Mouse (Mus musculus) CH12.LX (cell line): ENCODE results near the gene Ankrd61. TPM values are rescaled to one million over a fixed set of nuclear protein-coding genes. Genes with fewer than 3 reads are reported as not detected.

Experiments
- DNase-seq: peaks from one replicate; pipeline ENCODE4 v3.0.0-alpha.2; 2013; ENCODE audit errors: extremely low read depth
- H3K27ac ChIP-seq: 2 replicates; pipeline ENCODE4 v1.5.1; 2012; ENCODE audit warnings: low read depth, mild to moderate bottlenecking, control low read depth, moderate library complexity; ENCODE audit not compliant: insufficient read depth
- H3K27me3 ChIP-seq: replicated peaks from 2 replicates; pipeline ENCODE3; 2012; ENCODE audit warnings: inconsistent platforms
- H3K36me3 ChIP-seq, 2 experiments: replicated peaks in 1 of 2; 2 replicates each; pipeline versions ENCODE3 to v1.6.1; 2012; ENCODE audit warnings: inconsistent platforms in 1 of 2, low read length in 1 of 2, mild to moderate bottlenecking in 1 of 2, mixed read lengths in 1 of 2, moderate library complexity in 1 of 2; ENCODE audit not compliant: control insufficient read depth in 1 of 2, insufficient read depth in 1 of 2
- H3K4me1 ChIP-seq, 2 experiments: 2 replicates each; pipeline ENCODE4 v1.6.1; 2012; ENCODE audit warnings: inconsistent platforms in 1 of 2, moderate library complexity in 1 of 2; ENCODE audit not compliant: insufficient read depth in 2 of 2, control insufficient read depth in 1 of 2
- H3K4me2 ChIP-seq: 2 replicates; pipeline ENCODE4 v1.6.1; 2012; ENCODE audit warnings: low read depth, mild to moderate bottlenecking, control low read depth; ENCODE audit not compliant: poor library complexity, insufficient read depth, severe bottlenecking
- H3K4me3 ChIP-seq, 3 experiments: fragments of 150-350 bp in 1 of 3; sonication (generic) in 1 of 3; replicated peaks in 1 of 3; 2 replicates each; pipeline versions ENCODE3 to v1.5.1; 2011 to 2012; ENCODE audit warnings: low read depth in 2 of 3, low read length in 2 of 3, mild to moderate bottlenecking in 2 of 3, moderate library complexity in 2 of 3, control low read depth in 1 of 3, improper control_type of control experiment in 1 of 3, inconsistent platforms in 1 of 3, mixed read lengths in 1 of 3; ENCODE audit not compliant: poor library complexity in 1 of 3
- H3K79me2 ChIP-seq: replicated peaks from 2 replicates; pipeline ENCODE4 v1.6.1; 2012; ENCODE audit warnings: mild to moderate bottlenecking, moderate library complexity; ENCODE audit not compliant: control insufficient read depth, poor library complexity, insufficient read depth, severe bottlenecking; ENCODE audit errors: extremely low read depth
- H3K9ac ChIP-seq: 2 replicates; pipeline ENCODE4 v1.6.1; 2012; ENCODE audit warnings: low read depth, mild to moderate bottlenecking, control low read depth, moderate library complexity; ENCODE audit not compliant: insufficient read depth
- H3K9me3 ChIP-seq: replicated peaks from 2 replicates; pipeline ENCODE3; 2012; ENCODE audit warnings: low read length, inconsistent platforms, mixed read lengths
- CHD1 ChIP-seq: IDR thresholded peaks from 2 replicates; pipeline ENCODE4 v1.6.1; 2012; ENCODE audit warnings: low read depth, low read length, improper control_type of control experiment, inconsistent platforms
- CHD2 ChIP-seq: IDR thresholded peaks from 2 replicates; pipeline ENCODE4 v1.6.1; 2011; ENCODE audit warnings: low read length, improper control_type of control experiment
- CTCF ChIP-seq, 2 experiments: IDR thresholded peaks in 1 of 2; conservative IDR thresholded peaks in 1 of 2; 2 replicates each; pipeline ENCODE4 v1.5.1; 2011 to 2012; ENCODE audit warnings: low read depth in 2 of 2, low read length in 2 of 2, improper control_type of control experiment in 1 of 2, inconsistent platforms in 1 of 2, mild to moderate bottlenecking in 1 of 2, moderate library complexity in 1 of 2
- ELF1 ChIP-seq: IDR thresholded peaks from 2 replicates; pipeline ENCODE4 v1.6.1; 2014; ENCODE audit warnings: low read depth, mild to moderate bottlenecking, inconsistent platforms, low read length, improper control_type of control experiment
- EP300 ChIP-seq: IDR thresholded peaks from 2 replicates; pipeline ENCODE4 v1.6.1; 2011; ENCODE audit warnings: low read length, improper control_type of control experiment
- HCFC1 ChIP-seq: IDR thresholded peaks from 2 replicates; pipeline ENCODE4 v1.6.1; 2012; ENCODE audit warnings: low read depth, mild to moderate bottlenecking, inconsistent platforms, low read length, improper control_type of control experiment
- IRF4 ChIP-seq: IDR thresholded peaks from 2 replicates; pipeline ENCODE4 v1.6.1; 2014; ENCODE audit warnings: low read depth, mild to moderate bottlenecking, inconsistent platforms, low read length, improper control_type of control experiment
- JUN ChIP-seq: IDR thresholded peaks from 2 replicates; pipeline ENCODE4 v1.6.1; 2011; ENCODE audit warnings: low read depth, mild to moderate bottlenecking, low read length, improper control_type of control experiment, moderate library complexity; ENCODE audit not compliant: insufficient read depth
- JUND ChIP-seq: conservative IDR thresholded peaks from 2 replicates; pipeline ENCODE4 v1.6.1; 2011; ENCODE audit warnings: low read depth, low read length, improper control_type of control experiment
- KAT2A ChIP-seq: IDR thresholded peaks from 2 replicates; pipeline ENCODE4 v1.6.1; 2012; ENCODE audit warnings: low read length, improper control_type of control experiment, inconsistent platforms; ENCODE audit not compliant: insufficient replicate concordance
- MAX ChIP-seq: IDR thresholded peaks from 2 replicates; pipeline ENCODE4 v1.6.1; 2011; ENCODE audit warnings: low read length, improper control_type of control experiment
- MAZ ChIP-seq: IDR thresholded peaks from 2 replicates; pipeline ENCODE4 v1.6.1; 2012; ENCODE audit warnings: low read depth, mild to moderate bottlenecking, inconsistent platforms, low read length, improper control_type of control experiment, moderate library complexity
- MEF2A ChIP-seq: IDR thresholded peaks from 2 replicates; pipeline ENCODE4 v1.6.1; 2014; ENCODE audit warnings: low read depth, mild to moderate bottlenecking, inconsistent platforms, low read length, improper control_type of control experiment, borderline replicate concordance
- MXI1 ChIP-seq: IDR thresholded peaks from 2 replicates; pipeline ENCODE4 v1.6.1; 2011; ENCODE audit warnings: mild to moderate bottlenecking, low read depth, low read length, improper control_type of control experiment
- MYC ChIP-seq: IDR thresholded peaks from 2 replicates; pipeline ENCODE4 v1.6.1; 2011; ENCODE audit warnings: low read depth, mild to moderate bottlenecking, improper control_type of control experiment, low read length
- NELFE ChIP-seq: IDR thresholded peaks from 2 replicates; pipeline ENCODE4 v1.6.1; 2011; ENCODE audit warnings: low read depth, low read length, improper control_type of control experiment
- NRF1 ChIP-seq: IDR thresholded peaks from 2 replicates; pipeline ENCODE4 v1.6.1; 2014; ENCODE audit warnings: low read depth, mild to moderate bottlenecking, inconsistent platforms, low read length, improper control_type of control experiment, moderate library complexity
- PAX5 ChIP-seq: IDR thresholded peaks from 2 replicates; pipeline ENCODE4 v1.6.1; 2012; ENCODE audit warnings: low read length, inconsistent platforms, mixed read lengths
- POLR2A ChIP-seq: IDR thresholded peaks from 2 replicates; pipeline ENCODE4 v1.6.1; 2011; ENCODE audit warnings: low read depth, mild to moderate bottlenecking, improper control_type of control experiment, low read length
- POLR2AphosphoS2 ChIP-seq: IDR thresholded peaks from 2 replicates; pipeline ENCODE4 v1.6.1; 2011; ENCODE audit warnings: low read depth, low read length, improper control_type of control experiment
- RCOR1 ChIP-seq: conservative IDR thresholded peaks from 2 replicates; pipeline ENCODE4 v1.6.1; 2012; ENCODE audit warnings: low read depth, mild to moderate bottlenecking, inconsistent platforms, low read length, improper control_type of control experiment
- SMC3 ChIP-seq: IDR thresholded peaks from 2 replicates; pipeline ENCODE4 v1.6.1; 2011; ENCODE audit warnings: low read depth, low read length, improper control_type of control experiment
- TBP ChIP-seq: conservative IDR thresholded peaks from 2 replicates; pipeline ENCODE4 v1.6.1; 2011; ENCODE audit warnings: low read depth, low read length, improper control_type of control experiment
- TCF12 ChIP-seq: IDR thresholded peaks from 2 replicates; pipeline ENCODE4 v1.6.1; 2014; ENCODE audit warnings: low read depth, mild to moderate bottlenecking, inconsistent platforms, low read length, improper control_type of control experiment
- UBTF ChIP-seq: IDR thresholded peaks from 2 replicates; pipeline ENCODE4 v1.6.1; 2012; ENCODE audit warnings: low read depth, mild to moderate bottlenecking, inconsistent platforms, low read length, improper control_type of control experiment, moderate library complexity
- USF1 ChIP-seq: IDR thresholded peaks from 2 replicates; pipeline ENCODE4 v1.6.1; 2014; ENCODE audit warnings: low read depth, mild to moderate bottlenecking, inconsistent platforms, low read length, improper control_type of control experiment
- USF2 ChIP-seq: conservative IDR thresholded peaks from 2 replicates; pipeline ENCODE4 v1.6.1; 2011; ENCODE audit warnings: low read depth, low read length, improper control_type of control experiment
- ZC3H11A ChIP-seq: IDR thresholded peaks from 2 replicates; pipeline ENCODE4 v1.6.1; 2012; ENCODE audit warnings: low read depth, mild to moderate bottlenecking, inconsistent platforms, low read length, improper control_type of control experiment
- ZKSCAN1 ChIP-seq: IDR thresholded peaks from 2 replicates; pipeline ENCODE4 v1.6.1; 2012; ENCODE audit warnings: low read depth, inconsistent platforms, low read length, improper control_type of control experiment, borderline replicate concordance
- ZMIZ1 ChIP-seq: IDR thresholded peaks from 2 replicates; pipeline ENCODE4 v1.6.1; 2012; ENCODE audit warnings: low read depth, mild to moderate bottlenecking, inconsistent platforms, low read length, improper control_type of control experiment
- dilution Hi-C: fragments of 300-500 bp; cut with MboI; formaldehyde crosslinking; loops from 2 replicates; pipeline ENCODE4 v1.14.3; 2020; ENCODE audit warnings: low sequenced_read_pairs; ENCODE audit not compliant: extremely low pct_unique_long_range_greater_than_20kb, extremely low pct_ligation_motif_present
- in situ Hi-C: fragments of 300-500 bp; cut with MboI; formaldehyde crosslinking; loops from 3 replicates; pipeline ENCODE4 v1.14.3; 2019; ENCODE audit warnings: low sequenced_read_pairs, low pct_ligation_motif_present, low pct_unique_long_range_greater_than_20kb, mixed read lengths
- polyA plus RNA-seq: library from polyadenylated mRNA; unstranded; fragments of >175 nt; gene quantifications from 2 replicates; pipeline ENCODE4 v1.2.1, GENCODE M21; 2012; ENCODE audit warnings: low read depth; ENCODE audit not compliant: insufficient read length
- total RNA-seq, 2 experiments: library from RNA; depleted of rRNA; stranded (reverse); fragments of 300-350 nt in 1 of 2; fragments of >200 nt in 1 of 2; gene quantifications; 2 replicates each; pipeline ENCODE4 v1.2.3; 2012 to 2014

Ankrd61 gene
- total and polyA plus RNA-seq, 3 experiments: 0.08 to 0.50 TPM; not detected in 1

- Histone ChIP-seq H3K9me3 (no peaks in the 10 kb centered on the region), H3K4me3 (no peak overlapping the region), H3K27me3 (no peaks in the 10 kb centered on the region), H3K27ac (no peak overlapping the region), H3K4me2 (no peak overlapping the region), H3K9ac (no peak overlapping the region), H3K36me3 (peaks cover 46 to 78% of the 10 kb centered on the region in 2 experiments), H3K4me1 (peaks cover 0 to under 1% of the 10 kb centered on the region in 2 experiments; a peak in 1 of 4 replicates), H3K79me2 (peaks cover 20% of the 10 kb centered on the region)
- TF ChIP-seq IRF4 (no peak), SMC3 (no peak), USF2 (no peak), ZC3H11A (no peak), NRF1 (no peak), CTCF (conservative IDR thresholded peaks at IDR 0.05 in 1 of 2, IDR thresholded peaks at IDR 0.05 in 1 of 2; ENCODE audit: low read depth in 2 of 2, low read length in 2 of 2) (no peak), ELF1 (no peak), CHD1 (no peak), EP300 (no peak), MAX (no peak), JUN (no peak)
- no peak for DNase-seq
- in situ Hi-C loops (no loop called here), dilution Hi-C loops (no loop called here)
Observed at GRCm38 (mm10) chr5:143916221-143916620, 18.7 kb upstream of the Ankrd61 start.

DNA sequence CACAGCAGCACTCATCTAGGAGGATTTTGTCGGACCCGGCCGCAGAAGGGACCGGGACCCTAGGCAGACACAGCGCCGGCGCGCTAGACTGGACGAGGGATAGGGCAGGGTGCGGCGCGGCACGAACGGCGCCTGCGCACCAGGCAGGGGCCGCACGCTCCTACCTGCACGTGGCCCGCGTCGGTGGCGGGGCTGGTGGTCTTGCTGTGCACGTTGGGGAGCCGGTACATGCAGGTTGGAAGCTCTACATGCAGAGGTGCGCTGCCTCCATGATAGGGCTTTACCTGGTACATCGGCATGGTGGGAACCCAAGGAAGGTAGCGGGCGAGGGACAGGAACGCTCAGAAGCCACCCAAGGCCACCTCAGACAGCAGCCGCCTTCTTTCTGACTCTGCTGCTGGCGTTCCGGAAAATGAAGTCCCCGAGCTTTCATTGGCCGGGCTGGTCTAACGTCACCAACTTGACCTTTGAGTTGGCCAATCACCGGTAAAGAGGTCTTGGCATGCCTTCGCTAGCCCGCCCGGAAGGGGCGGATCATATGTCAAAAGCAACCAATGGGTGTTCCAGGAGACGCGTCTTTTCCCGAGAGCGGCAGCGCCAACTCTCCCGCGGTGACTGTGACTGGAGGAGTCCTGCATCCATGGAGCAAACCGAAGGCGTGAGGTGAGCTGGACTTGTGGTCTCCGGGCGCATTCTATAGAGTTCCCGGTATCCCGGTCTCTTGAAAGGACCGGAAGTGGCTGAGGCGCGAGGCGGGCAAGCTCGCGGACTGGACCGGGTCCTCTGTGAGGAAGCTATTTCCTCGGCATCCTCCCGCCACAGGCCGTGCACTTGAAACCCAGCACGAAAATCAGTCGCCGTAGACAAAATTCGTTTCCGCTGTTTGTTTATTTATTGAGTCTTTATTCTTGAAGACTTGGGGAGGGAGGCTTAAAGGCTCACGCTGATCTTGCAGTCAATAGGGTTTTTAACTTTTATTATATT, 12.2 kb upstream of the Ankrd61 start, which contains the start of the genes Aimp2 and Pms2:
TSS of gene Aimp2 (minus strand) at position 431 of the 984 bp plus-strand sequence.
TSS of gene Pms2 (plus strand) at position 548 of the 984 bp plus-strand sequence.
- H3K36me3 ChIP-seq: peaks cover 22 to 60% of the 10 kb centered on the region in 2 experiments
- peak within 1 kb of the TSS; percentile 80 for H3K9ac ChIP-seq
- peak within 1 kb of the TSS; percentile 94 for H3K4me2 ChIP-seq
- H3K27me3 ChIP-seq: no peaks in the 10 kb centered on the region
- no peaks in the 10 kb centered on the region for H3K9me3 ChIP-seq
- H3K79me2 ChIP-seq: peaks cover 52% of the 10 kb centered on the region
- peaks cover 6 to 18% of the 10 kb centered on the region in 2 experiments for H3K4me1 ChIP-seq
- H3K27ac ChIP-seq: peak within 1 kb of the TSS; percentile 76
- peak within 1 kb of the TSS; percentile 71 to 92 (median 87) for H3K4me3 ChIP-seq
- dilution Hi-C loops (no loop called here), in situ Hi-C loops (no loop called here)
- DNase-seq: peak; percentile 99
- TF ChIP-seq ZMIZ1 (peak; percentile 93), MAZ (no peak), NELFE (peak; percentile 92), JUND (no peak), USF2 (no peak), RCOR1 (peak; percentile 39; the same call in 1 of the 2 replicates), MAX (peak; percentile 99), PAX5 (no peak), NRF1 (peak; percentile 89), CHD2 (peak; percentile 90), ZKSCAN1 (no peak), USF1 (peak; percentile 50), EP300 (no peak), TCF12 (peak; percentile 71), HCFC1 (peak; percentile 82), UBTF (0 out of 2 replicates have a peak, but pooled peaks have one; percentile 60), CTCF (conservative IDR thresholded peaks at IDR 0.05 in 1 of 2, IDR thresholded peaks at IDR 0.05 in 1 of 2; ENCODE audit: low read depth in 2 of 2, low read length in 2 of 2) (no peak), KAT2A (peak; percentile 77; the same call in 1 of the 2 replicates), MYC (peak; percentile 99), POLR2A (peak; percentile 97), TBP (peak; percentile 86; the same call in 1 of the 2 replicates), MEF2A (peak; percentile 8; the same call in 1 of the 2 replicates), IRF4 (peak; percentile 31; the same call in 1 of the 2 replicates), POLR2AphosphoS2 (peak; percentile 89), MXI1 (peak; percentile 99)
